Mouse (Mus musculus) bone marrow macrophage, adult 2 months (primary cell): Measurements from ENCODE around the gene Farp2.

Source experiments
- CTCF ChIP-seq: IDR thresholded peaks from 2 replicates; pipeline ENCODE4 v1.5.1; 2012; ENCODE audit warnings: low read depth, mild to moderate bottlenecking, low read length, moderate library complexity
- POLR2A ChIP-seq: IDR thresholded peaks from 2 replicates; pipeline ENCODE4 v1.6.1; 2012; ENCODE audit warnings: mild to moderate bottlenecking, low read depth, low read length, borderline replicate concordance

GRCm38 (mm10) chr1:93635580-93636192, 123.8 kb downstream of the Farp2 start:
- TF ChIP-seq POLR2A: no peak
- TF ChIP-seq CTCF: no peak
